Mouse (Mus musculus): ENCODE data around the gene Fam222b.

Gene Fam222b

GRCm38 (mm10) chr11:78165761-78166109 lies 71.3 kb downstream of the Fam222b start:
- DNase-seq, result peak; percentile 77 to 89

- no peak for DNase-seq
Observed at GRCm38 (mm10) chr11:78166161-78166560, 71.7 kb downstream of the Fam222b start.

GRCm38 (mm10) chr11:78166640-78167039 lies 72.2 kb downstream of the Fam222b start:
- no peak for DNase-seq

GRCm38 (mm10) chr11:78167257-78167959 lies 72.9 kb downstream of the Fam222b start:
- DNase-seq, result no peak

GRCm38 (mm10) chr11:78168541-78169468 lies 74.3 kb downstream of the Fam222b start:
- DNase-seq, result peak in 1 of 2 experiments; percentile 57

- DNase-seq, result peak; percentile 56 to 67
Observed at GRCm38 (mm10) chr11:78170306-78170705, 75.8 kb downstream of the Fam222b start.

- no peak for DNase-seq
Observed at GRCm38 (mm10) chr11:78171328-78171727, 76.9 kb downstream of the Fam222b start.

- DNase-seq, result no peak
Observed at GRCm38 (mm10) chr11:78172034-78172747, 77.7 kb downstream of the Fam222b start.

- no peak for DNase-seq
Observed at GRCm38 (mm10) chr11:78172748-78173383, 78.4 kb downstream of the Fam222b start.

GRCm38 (mm10) chr11:78174506-78174905 lies 80.0 kb downstream of the Fam222b start:
- no peak for DNase-seq

- DNase-seq, result no peak
Observed at GRCm38 (mm10) chr11:78175771-78176401, 81.4 kb downstream of the Fam222b start.

GRCm38 (mm10) chr11:78176402-78176862 lies 82.0 kb downstream of the Fam222b start, which contains the start of the genes Nek8 and Tlcd1:
Gene Nek8, minus strand, starts transcription at chr11:78176675.
Gene Tlcd1, plus strand, starts transcription at chr11:78176711.
- peak; percentile 97 for DNase-seq

GRCm38 (mm10) chr11:78176905-78177331 lies 82.5 kb downstream of the Fam222b start:
- no peak for DNase-seq

- peak; percentile 90 to 94 for DNase-seq
Observed at GRCm38 (mm10) chr11:78177437-78177836, 83.0 kb downstream of the Fam222b start.

- peak; percentile 96 for DNase-seq
Observed at GRCm38 (mm10) chr11:78177903-78178858, 83.7 kb downstream of the Fam222b start.

- peak; percentile 90 to 92 for DNase-seq
Observed at GRCm38 (mm10) chr11:78178859-78179437, 84.5 kb downstream of the Fam222b start.

- no peak for DNase-seq
Observed at GRCm38 (mm10) chr11:78179438-78179999, 85.1 kb downstream of the Fam222b start.

GRCm38 (mm10) chr11:78180081-78180761 lies 85.8 kb downstream of the Fam222b start:
- DNase-seq, result no peak

GRCm38 (mm10) chr11:78181830-78182357 lies 87.4 kb downstream of the Fam222b start:
- DNase-seq, result no peak
